Mouse (Mus musculus): ENCODE measurements around the gene Fblim1.

The Fblim1 gene

GRCm38 (mm10) chr4:141540844-141541243 is 65.1 kb downstream of the Fblim1 start:
- no peak for DNase-seq (ENCODE audit: low read depth, low spot score)

GRCm38 (mm10) chr4:141539213-141539767 is 66.6 kb downstream of the Fblim1 start:
- DNase-seq (ENCODE audit: low read depth, low spot score) = no peak

GRCm38 (mm10) chr4:141538408-141539212 is 67.3 kb downstream of the Fblim1 start, which contains the start of gene Spen:
Spen (minus strand) TSS chr4:141538597.
- peak; percentile 79 for DNase-seq (ENCODE audit: low read depth, low spot score)

GRCm38 (mm10) chr4:141537706-141538407 is 68.0 kb downstream of the Fblim1 start:
- DNase-seq (ENCODE audit: low read depth, low spot score) = no peak

GRCm38 (mm10) chr4:141537226-141537610 is 68.7 kb downstream of the Fblim1 start:
- no peak for DNase-seq (ENCODE audit: low read depth, low spot score)

- DNase-seq (ENCODE audit: low read depth, low spot score) = no peak
These were observed 69.3 kb downstream of the Fblim1 start for GRCm38 (mm10) chr4:141536291-141537225.

GRCm38 (mm10) chr4:141534947-141535680 is 70.8 kb downstream of the Fblim1 start:
- no peak for DNase-seq (ENCODE audit: low read depth, low spot score)

- DNase-seq (ENCODE audit: low read depth, low spot score) = no peak
These were observed 74.9 kb downstream of the Fblim1 start for GRCm38 (mm10) chr4:141530979-141531378.

- DNase-seq (ENCODE audit: low read depth, low spot score) = no peak
These were observed 77.0 kb downstream of the Fblim1 start for GRCm38 (mm10) chr4:141528938-141529337.

- DNase-seq (ENCODE audit: low read depth, low spot score) = no peak
These were observed 78.8 kb downstream of the Fblim1 start for GRCm38 (mm10) chr4:141526936-141527650.
